Mouse (Mus musculus) embryo, embryonic 11 days (tissue): Measurements from ENCODE around the gene Ak2.

Experiments
- DNase-seq: peaks from one replicate; pipeline ENCODE4 v3.0.0-alpha.2; 2015

The Ak2 gene

DNA sequence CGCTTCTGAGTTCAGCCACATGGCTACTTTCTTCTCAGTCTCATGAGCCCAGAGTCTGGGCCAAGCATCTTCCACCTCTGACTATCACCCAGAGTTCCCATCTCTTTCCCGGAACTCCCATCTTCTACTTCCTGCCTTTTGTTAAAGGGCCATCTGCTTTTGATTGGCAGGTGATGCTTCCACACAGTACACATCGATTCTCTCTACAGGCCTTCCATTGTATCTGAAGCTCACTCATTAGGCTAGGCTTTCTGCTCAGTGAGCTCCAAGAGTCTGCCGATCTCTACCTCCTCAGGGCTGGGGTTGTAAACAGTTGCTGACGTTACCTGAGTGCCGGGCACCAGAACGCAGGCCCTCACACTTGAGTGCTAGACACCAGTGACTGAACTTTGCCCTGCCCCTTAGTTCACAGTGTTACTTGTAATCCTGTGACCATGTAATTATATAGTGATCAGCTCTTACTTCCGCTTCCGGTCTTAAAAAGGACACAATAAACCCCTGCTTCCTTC lies at the start of gene Ak2:
Gene Ak2, plus strand, starts transcription at position 459 of the 509 bp plus-strand sequence.
- DNase-seq = no peak

DNA sequence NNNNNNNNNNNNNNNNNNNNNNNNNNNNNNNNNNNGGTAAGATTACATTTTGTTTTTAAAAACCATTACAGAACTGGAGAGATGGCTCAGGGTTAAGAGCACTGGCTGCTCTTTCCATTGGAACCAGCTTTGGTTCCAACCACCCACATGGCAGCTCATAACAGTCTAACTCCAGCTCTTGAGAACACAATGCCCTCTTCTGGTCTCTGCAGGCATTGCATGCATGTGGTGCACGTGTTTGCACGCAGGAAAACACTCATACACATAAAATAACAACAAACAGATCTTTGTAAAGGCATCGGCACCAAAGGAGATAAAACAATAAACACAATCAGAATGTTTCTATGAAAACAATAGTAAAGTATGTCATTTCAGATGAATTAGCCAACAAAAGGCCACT lies 49.4 kb upstream of the Ak2 start:
- no peak for DNase-seq

DNA sequence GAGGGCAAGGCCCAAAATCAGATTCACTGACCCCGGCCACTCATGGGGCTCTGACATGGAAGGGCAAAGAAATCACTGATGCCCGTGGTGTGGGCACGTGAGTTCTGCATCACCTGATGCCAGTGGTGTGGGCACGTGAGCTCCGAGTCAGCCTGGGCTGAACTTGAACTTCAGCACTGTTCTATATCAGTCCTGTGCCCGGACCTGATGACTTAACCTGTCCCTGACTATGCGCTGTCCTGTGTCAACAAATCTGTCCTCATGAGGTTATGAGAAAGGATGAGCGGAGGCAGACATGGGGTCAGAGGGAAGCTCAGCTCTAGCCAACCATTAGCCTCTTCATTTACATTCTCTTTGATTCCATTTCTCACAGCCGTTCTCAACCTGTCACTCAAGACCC lies 45.0 kb upstream of the Ak2 start:
- no peak for DNase-seq

DNA sequence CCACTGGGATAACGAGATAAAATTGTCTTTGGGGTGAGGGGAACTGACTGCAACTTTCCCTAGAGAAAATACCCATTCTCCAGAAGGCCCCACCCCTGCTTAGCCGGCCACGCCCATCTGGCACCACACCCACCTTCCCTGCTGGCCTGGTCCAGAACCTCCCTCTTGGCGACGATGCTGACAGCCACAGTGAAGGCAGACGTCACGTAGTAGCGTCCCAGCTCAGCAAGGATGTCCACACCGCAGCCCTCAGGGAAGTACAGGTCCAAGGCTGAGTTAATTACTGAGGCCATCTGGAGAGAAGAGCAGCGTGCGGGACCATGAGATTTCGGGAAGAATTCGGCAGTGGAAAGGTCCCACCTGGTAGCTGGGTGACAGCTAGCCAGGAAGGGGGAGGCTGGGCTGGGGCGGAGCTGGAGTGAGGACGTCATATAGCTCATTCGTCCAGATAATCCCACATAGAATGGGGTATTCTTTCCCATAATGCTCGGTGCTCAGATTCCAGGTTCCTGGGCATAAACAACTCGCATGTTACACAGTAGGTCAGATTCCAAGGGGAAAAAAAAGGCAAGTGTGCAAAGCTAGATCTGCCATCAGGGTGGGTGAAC lies 44.3 kb upstream of the Ak2 start:
- no peak for DNase-seq

DNA sequence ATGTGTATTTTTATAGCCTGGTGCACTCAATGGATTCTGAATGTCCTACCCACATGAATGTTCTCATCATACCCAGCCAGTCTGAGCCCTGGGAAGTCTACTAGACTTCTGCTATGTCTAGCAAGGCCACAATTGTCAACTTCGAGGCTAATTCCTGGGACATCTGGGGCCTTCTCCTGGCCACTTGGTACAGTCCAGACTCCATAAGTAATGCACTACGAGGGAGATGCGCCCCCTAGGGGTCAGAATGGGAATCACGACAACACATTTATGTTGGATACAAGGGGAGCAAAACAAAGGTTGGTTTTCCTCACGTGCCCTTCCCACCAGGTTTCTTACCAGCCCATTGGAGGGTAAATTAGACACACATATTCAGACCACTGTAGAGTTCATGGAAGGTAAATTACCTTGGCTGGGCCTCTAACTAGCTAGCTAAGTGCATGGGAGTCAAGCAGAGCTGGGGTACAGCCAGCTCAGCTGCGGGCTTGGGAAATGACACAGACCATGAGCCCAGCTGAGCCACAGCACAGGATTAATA lies 43.6 kb upstream of the Ak2 start:
- peak; percentile 74 for DNase-seq

DNA sequence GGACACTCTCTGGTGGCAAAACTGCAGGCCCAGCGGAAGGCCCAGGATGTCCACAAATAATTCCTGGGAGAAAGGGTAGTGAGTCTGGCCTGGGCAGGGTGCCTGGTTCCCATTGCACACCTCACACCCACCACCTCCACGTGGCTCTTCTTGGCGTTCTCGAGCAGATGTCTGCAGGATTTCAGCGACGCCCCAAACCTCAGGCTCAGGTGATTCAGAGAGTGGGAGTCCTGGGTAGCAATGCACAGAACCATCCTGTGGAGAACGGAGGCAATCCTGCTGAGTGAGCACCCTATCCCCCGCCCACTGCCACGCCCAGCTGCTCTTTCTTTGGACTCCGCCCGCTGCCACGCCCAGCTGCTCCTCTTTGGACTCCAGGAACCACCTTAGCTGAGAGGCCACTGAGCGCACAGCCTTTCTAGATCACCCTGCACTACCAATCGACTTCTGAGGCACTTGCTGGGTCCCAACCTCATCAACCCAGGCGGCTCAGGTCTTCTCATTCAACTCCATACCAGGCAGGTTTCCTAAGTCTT lies 42.2 kb upstream of the Ak2 start:
- peak; percentile 38 for DNase-seq

DNA sequence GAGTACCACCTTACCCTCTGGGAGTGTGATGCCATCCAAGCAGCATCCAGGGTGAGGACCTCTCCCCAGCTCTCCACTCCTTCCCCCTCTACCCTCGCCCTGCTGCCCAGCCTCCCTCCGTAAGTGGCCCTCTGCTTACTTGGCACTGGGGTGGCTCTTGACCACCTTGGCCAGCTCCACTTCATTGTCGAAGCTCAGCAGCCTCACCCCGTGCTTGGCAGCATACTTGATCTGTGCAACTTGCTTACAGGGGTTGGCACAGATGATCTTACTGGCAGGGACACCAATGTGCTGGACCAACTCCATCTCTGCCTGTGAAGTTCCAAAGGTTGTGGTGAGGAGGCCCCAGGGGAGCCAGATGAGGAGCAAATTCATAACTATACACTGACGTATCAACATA lies 41.3 kb upstream of the Ak2 start:
- DNase-seq = no peak

DNA sequence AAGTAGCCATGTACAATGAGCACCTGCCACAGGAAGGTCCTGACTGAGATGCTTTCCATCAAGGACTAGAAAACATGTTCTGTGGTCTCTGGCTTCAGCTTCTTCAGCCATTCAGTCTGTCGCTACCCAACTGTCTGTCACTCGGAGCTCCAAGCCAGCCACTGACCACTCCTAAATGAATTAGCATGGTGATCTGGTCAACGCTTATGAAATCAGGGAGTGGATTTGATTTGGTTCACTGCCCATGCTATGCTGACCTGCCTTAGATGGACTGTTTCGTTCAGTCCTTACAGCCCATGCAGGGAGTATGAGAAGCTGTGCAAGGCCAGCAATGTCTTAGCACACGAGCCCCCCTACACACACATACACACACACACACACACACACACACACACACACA lies 37.9 kb upstream of the Ak2 start:
- DNase-seq = no peak

DNA sequence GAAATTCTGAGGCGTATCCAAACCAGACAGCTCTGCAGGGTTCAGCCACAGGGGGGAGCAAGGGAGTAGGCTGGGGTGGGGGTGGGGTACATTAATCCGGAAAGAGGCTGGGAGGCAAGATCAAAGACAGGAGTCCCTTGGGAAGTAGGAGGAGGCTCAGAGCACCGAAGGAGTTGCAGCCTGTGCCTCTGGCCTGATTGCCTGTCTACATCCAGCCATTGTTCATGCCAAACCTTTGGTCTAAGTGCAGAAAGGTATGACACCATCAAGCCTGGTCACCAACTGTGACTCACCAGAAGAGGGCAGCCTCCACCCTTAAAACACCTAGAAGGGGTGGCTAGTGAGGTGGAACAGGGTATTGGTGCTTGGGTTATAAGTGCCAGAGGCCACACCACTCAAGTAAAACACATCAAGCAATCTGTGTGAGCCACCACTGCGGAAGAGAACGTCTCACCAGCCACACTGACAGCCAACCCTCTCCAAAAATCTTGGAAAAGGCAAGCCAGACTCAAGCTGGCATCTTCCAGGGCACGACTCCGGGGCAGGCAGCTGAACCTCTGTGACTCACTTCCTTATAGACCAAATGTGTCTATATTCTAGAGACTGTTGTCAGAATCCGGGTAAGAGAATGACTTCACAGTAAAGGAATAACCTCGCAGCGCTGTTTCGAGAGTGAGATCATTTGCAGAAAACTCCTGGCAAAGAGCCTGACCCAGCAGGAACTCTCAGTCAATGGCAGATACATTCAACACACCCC lies 34.4 kb upstream of the Ak2 start:
- peak; percentile 67 for DNase-seq

DNA sequence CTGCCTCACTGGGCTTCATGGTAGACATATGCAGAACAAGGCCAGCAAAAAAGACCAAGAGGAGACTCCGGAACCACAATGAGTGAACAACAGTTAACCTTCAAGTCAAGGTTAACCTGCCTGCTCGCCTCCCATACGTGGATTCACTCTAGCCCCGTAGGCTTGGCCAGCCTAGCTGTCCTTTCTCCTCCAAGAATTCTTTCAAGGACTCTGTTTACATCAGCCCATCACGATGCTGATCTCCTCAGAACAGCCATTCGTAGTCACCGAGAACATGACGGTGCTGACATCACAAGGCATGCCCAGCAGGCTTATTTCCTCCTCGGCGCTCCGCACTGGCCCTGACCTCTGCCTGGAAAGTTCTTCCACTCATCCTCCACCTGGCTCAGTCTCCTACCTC lies 33.6 kb upstream of the Ak2 start:
- no peak for DNase-seq

DNA sequence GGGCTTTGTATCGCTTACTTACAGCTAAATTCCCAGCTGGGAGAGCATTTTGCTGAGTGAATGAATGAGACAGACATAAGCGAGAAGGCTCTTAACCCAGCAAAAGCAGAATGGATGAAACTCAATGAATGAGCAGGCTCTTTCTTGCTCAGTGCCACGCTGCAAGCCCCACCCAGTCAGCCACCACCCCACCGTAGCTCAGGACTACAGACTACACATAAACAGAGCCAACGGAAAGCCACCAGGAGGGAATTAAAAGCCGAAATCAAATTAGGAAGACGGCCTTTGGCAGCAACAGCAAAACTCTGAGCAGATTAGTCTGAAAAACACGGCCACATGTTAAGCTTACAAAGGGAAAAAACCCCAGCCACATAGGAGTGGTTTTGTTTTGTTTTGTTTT lies 32.9 kb upstream of the Ak2 start:
- no peak for DNase-seq

DNA sequence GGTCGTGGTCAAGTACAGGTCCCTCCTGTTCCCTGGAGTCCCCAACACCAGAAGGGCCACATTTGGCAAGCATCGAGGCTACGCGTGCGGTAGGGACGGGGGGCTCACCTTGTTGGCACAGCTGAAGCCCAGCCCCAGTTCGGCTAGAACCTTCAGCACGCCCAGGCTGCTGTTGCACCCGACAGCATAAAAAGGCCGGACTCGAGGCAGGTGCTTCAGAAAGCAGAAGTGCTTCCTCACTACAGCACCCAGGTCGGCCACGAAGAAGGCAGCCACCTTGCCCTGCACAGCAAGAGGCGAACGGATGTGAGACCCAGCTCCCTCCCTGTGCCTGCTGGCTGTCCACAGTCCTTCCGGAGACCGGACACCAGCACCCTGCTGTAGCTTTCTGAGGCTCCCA lies 32.1 kb upstream of the Ak2 start:
- no peak for DNase-seq

DNA sequence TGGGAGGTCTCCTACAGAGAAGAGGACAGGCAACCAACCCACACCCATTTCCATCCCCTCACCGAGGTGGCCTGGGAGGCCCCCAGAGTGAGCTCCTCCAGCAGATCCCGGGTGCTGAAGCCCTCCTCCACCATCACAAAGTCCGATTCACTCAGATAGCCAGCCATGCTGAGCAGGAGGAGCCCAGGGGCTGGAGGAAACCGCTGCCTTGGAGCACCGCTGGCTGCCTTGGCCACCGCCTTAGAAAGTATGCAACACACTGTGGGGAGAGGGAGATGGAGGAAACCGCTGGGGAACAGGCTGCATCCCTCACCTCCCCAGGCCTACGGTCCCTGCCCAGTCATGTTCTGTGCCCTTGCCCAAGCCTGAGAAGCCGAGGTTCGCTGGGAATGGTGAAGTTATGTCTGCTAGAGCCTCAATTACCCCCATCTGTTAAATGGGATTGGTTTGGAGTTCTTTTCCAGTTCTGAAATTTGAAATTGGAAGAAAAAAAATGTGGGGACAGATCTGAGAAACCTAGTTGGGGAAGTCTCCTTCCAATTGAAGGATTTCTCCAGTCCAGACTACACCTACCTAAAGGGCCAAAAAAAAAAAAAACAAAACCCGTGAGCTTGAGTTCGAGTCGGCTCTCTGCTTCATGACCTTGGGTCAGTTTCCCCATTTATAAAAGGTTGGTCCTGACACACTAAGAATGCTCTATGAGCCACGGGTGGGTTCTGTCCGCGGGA lies 30.3 kb upstream of the Ak2 start:
- DNase-seq = peak; percentile 30

DNA sequence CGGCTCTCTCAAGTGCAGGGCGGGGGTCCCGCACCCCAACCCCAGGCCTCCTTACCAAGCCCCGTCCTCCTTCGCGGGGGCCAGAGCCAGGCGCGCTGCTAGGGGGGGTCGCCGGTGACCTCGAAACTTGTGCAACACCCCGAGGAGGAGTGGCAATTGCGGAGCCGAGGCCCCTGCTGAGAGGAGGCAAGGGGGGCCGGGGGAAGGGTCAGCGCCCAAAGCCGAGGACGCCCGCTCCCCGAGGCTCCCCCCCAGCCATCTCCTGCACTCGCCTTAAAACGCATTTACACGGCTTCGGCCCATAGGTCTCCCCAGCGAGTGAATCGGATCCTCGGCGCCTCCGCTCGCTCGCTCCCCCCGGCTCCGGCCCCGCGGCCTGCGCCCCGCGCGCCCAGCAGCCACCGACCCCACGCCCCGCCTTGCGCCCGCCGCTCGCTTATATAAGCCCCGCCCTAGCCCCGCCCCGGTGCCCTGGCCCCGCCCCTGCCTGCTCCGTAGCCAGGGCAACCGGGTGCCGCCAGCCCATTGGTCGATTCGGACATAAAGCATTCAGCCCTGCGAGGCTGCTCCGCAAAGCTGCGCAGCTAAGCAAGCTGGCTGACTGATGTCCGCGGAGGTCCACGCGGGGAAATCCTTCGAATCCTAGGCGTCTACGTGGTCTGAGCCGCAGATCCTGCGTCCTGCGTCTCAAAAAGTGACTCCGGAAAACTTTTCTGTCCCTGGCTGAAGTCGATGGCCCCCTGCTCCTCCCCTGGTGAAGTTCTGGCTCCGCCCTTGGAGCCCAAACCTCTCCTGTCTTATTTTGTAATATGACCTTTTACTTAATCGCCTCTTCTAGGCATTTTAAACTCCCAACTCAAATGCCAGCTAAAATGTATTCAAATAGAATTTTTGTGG lies 29.5 kb upstream of the Ak2 start, which contains the start of gene Azin2:
Gene Azin2, minus strand, starts transcription at position 414 of the 897 bp plus-strand sequence.
- DNase-seq = peak; percentile 94

DNA sequence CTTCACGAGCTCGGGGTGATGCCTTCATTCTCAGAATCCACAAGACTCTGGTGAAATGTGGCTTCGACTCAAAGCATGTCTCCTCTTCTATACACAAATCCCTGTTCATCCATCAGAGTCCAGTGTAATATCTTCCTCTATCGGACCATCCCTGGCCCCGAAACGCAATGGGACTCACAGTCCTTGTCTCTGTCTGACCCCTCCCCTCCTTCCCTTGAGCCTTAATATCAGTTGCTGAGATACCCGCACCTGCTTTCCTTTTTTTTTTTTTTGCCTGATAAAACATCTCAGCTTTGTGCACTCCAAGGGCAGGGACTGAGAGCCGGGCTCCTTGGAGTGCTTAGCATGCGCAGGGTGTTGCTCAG lies 28.9 kb upstream of the Ak2 start:
- DNase-seq = peak; percentile 31

DNA sequence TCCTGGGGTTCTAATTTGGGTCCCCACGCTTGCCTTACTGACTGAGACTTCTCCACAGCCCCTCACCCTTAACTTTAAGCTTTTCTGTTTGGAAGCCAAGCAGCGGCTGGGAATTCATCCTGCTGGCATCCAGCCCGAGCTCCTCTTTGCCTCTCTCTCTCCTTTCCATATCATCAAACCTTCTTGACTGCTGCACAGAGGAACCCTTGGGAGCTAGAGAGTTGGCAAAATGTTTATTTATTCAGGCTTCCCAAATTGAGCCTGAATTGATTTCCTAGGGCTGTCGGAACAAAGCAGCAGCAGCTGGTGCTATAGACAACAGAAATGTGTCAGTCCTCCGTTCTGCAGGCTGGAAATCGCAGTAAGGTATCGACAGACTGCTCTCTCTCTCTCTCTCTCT lies 25.0 kb upstream of the Ak2 start:
- no peak for DNase-seq

DNA sequence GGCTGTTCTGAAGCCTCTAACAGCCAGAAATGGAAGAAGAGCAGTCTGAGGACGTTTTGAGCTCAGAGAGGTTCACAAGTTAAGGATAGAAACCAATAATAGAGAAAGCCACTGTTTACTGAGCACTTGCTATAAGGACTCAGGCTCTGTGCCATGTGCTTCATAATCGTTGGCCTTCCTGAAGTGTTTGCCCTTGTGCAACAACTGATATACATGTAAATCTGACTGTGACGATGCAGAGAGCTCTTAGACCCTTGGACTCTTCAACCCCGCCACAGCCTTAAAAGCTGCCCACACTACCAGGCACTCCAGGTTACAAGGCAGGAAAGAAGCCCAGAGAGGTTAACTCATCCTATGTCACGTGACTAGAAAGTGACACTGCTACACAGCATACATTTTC lies 22.7 kb upstream of the Ak2 start:
- no peak for DNase-seq

DNA sequence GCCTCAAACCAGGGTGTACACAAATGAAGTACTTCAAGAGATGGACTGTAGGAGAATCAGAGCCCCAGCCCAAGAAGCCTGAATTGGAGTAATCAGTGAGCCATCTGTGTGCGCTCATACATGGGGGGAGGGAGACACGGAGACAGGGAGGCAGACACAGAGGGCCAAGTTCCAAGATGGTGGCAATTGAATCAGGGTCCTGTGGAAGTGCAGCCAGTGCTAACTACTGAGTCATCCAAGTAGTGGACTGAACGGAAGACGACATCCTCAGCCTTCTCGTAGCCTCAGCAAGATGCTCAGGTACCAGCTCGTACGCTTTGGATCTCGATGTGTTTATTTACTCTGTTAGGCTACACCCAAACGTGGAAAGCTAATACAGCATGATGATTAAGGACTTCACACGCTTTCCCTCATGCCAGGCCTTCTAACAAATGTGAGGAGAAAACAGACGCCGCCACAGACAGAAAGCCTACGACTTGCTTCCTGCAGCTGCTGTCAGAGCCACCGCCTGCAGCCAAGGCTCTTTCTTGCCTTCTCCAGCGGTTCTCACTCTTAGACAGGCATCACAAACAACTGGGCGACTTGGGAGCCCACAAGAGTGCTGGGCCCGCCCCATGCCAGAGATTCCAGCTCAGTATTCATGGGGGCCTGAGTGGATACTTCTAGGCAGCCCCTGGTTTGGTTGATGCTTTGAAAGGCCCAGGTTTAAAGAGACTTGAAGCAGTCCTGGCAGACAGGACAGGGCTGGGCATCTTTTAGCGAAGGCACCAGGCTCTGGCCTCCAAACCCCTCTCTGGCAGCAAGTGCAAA lies 21.9 kb upstream of the Ak2 start:
- no peak for DNase-seq

DNA sequence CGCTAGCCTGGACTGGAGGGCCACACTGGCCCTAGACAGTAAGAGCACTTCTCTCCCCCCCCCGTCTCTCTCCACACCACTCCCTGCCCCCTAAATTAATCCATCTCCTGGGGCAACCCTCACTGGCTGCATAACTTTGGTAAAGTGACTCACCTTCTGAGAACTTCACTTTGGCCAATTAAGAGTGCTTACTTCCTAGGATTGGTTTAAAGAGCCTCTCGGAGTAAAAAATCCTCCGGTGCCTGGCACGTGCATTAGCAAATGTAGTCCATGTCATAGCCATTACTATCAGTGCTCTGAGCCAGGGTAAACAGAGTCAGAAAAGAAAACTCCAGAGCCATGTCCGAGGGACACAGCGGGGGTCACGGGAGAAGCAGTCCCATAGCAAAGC lies 21.3 kb upstream of the Ak2 start:
- no peak for DNase-seq

DNA sequence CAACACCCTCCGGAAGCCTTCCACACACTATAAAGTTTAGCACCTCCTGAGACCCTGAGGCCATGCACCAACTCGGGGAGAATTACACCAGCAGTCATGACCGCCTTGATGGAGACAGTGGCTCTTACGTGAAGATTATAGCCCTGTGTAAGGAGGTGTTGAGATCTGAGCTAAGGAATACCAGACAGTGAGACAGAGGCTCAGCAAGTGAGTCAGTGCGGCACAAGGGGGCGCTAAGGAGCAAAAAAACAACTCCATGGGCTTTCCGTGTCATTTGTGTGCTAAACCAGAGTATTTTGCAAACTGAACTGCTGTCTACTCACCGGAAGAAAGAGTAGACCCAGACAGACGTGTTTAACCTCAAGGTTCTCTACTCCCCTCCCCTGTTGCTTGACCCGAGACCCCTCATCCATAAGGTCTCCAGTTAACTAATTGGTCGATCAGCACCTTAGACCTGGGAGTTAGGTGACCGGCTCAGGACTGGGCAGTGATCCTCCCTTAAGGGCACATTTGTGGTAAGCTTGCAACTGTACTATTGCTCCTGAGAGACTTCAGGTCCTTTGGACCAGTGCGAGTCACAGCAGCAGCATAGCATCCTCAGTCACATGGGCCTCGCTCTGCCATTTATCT lies 20.6 kb upstream of the Ak2 start:
- peak; percentile 78 for DNase-seq

DNA sequence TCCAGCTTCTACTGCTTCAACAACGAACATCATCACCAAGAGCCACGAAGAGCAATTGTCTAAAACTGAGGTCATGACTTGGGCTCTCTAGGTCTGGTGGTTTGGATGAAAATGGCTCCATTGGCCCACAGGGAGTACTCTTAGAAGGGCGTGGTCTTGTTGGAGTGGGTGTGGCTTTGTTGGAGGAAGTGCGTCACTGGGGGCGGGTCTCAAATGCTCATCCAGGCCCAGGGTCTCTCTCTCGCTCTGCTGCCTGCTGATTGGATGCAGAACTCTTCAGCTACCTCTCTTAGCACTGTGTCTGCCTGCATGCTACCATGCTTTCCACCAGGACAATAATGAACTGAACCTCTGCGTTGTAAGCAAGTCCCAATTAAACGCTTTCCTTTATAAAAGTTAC lies 17.1 kb upstream of the Ak2 start:
- DNase-seq = no peak
